Mouse (Mus musculus): Measurements from ENCODE around the gene Heatr6.

The Heatr6 gene

GRCm38 (mm10) chr11:83815191-83815590 lies 61.7 kb downstream of the Heatr6 start:
- no peak for DNase-seq

GRCm38 (mm10) chr11:83815628-83816027 lies 62.1 kb downstream of the Heatr6 start:
- peak; percentile 79 for DNase-seq

- DNase-seq, result peak; percentile 26
These were observed 63.6 kb downstream of the Heatr6 start for GRCm38 (mm10) chr11:83817048-83817447.

- no peak for DNase-seq
These were observed 64.5 kb downstream of the Heatr6 start for GRCm38 (mm10) chr11:83817994-83818393.

- DNase-seq, result no peak
These were observed 65.2 kb downstream of the Heatr6 start for GRCm38 (mm10) chr11:83818591-83819127.

- DNase-seq, result no peak
These were observed 66.4 kb downstream of the Heatr6 start for GRCm38 (mm10) chr11:83819806-83820483.

- no peak for DNase-seq
These were observed 72.6 kb downstream of the Heatr6 start for GRCm38 (mm10) chr11:83826142-83826541.

- no peak for DNase-seq
These were observed 75.2 kb downstream of the Heatr6 start for GRCm38 (mm10) chr11:83828553-83829142.

- peak; percentile 41 for DNase-seq
These were observed 78.9 kb downstream of the Heatr6 start for GRCm38 (mm10) chr11:83832389-83832788.
